Mouse (Mus musculus) spleen, adult 2 months (tissue): ENCODE results near the gene Rai1.

ENCODE experiments used
- CTCF ChIP-seq: fragments of 200-500 bp; IDR thresholded peaks from 2 replicates; pipeline ENCODE4 v1.5.1; 2011; ENCODE audit warnings: mild to moderate bottlenecking, inconsistent platforms; ENCODE audit not compliant: insufficient read depth, insufficient read length, insufficient replicate concordance; ENCODE audit errors: extremely low read depth
- POLR2A ChIP-seq: fragments of 200-500 bp; IDR thresholded peaks from 2 replicates; pipeline ENCODE4 v1.6.1; 2011; ENCODE audit warnings: low read depth, low read length, inconsistent platforms

GRCm38 (mm10) chr11:60141285-60141608 is 36.4 kb downstream of the Rai1 start:
- no peak for TF ChIP-seq CTCF
- no peak for TF ChIP-seq POLR2A
